Comparison of ENCODE assay signal across 10 mouse cellular contexts in the genomic region with DNA sequence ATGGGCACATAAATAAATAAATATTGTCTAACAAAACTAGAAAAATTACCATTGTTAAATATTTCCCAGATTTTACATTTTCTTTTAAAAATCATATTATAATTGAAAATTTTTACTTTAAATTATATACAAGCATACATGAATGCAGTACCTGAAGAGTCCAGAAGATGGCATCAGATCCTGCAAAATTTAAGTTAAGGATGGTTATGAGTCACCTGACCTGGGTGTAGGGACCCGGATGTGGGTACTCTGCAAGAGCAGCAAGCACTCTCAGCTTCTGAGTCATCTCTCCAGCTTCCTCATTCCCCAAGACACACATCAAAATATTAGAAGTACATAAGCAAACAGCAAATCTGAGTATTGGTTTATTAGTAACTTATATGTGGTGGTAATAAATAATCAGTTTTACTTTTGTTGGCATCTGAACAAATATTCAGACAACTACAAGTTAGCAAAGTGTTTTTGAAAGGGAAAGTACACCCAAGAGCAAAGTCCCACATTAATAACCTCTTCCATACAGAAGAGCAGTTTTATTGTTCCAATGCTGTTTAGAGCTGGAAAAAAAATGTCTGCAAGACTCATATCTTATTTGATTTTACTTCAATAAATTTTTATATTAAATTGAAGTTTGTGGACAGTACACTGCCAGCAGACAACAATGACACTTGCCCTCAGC. TPM values are rescaled to one million over a fixed set of nuclear protein-coding genes. Genes with fewer than 3 reads are reported as not detected.
A peak's percentile ranks its signal among the peaks of the same experiment; 100 is the strongest.
DNase-seq lines count a peak whose midpoint lies in the region; ATAC-seq and TF ChIP-seq lines count a peak whose summit lies in the region.
"Had no signal": no experiment of that assay in that cellular context is flagged by ENCODE, and none has a peak within 500 bp of the region (broad histone marks: within the 10 kb centered on the region; RNA-seq: fewer than 3 reads in every experiment).

No protein-coding gene starts in this region.

- TF ChIP-seq POLR2A in liver, adult 2 months (IDR thresholded peaks at IDR 0.05; ENCODE audit: extremely low read depth, insufficient read depth, low read length), result no peak

- H3K4me1 ChIP-seq in liver, adult 2 months (ENCODE audit: control insufficient read depth, insufficient read depth, low read length), result no peaks in the 10 kb centered on the region
- H3K4me1 ChIP-seq in liver, embryonic 12.5 days, result no peaks in the 10 kb centered on the region; the same call in 1 of the 2 replicates
- H3K4me1 ChIP-seq: embryonic facial prominence, embryonic 15.5 days; hindbrain, embryonic 10.5 days had no signal

- ATAC-seq in liver, embryonic 12.5 days, result no peak

- peak; percentile 15 for DNase-seq in adrenal gland, adult 2 months
- no peak for DNase-seq in adrenal gland, adult 8-10 months
- peak; percentile 45 for DNase-seq in liver, adult 2 months (ENCODE audit: extremely low read depth, low read depth, low spot score)
- DNase-seq in kidney, postnatal 36 days, result peak; percentile 31 to 51
- peak; percentile 9 to 15 for DNase-seq in thymus, postnatal 10 days (ENCODE audit: low spot score in 2 of 2)
- DNase-seq in layer of hippocampus, postnatal 10 days (ENCODE audit: low spot score in 2 of 2), result no peak
- DNase-seq in cerebellum, adult 9-10 months, result no peak

- H3K9ac ChIP-seq in liver, adult 2 months (ENCODE audit: low read depth, low read length), result no peak overlapping the region
- H3K9ac ChIP-seq in liver, embryonic 12.5 days, result no peak overlapping the region
- H3K9ac ChIP-seq: embryonic facial prominence, embryonic 15.5 days had no signal

- H3K36me3 ChIP-seq in liver, adult 2 months (ENCODE audit: control insufficient read depth, insufficient read depth, low read length), result no peaks in the 10 kb centered on the region
- H3K36me3 ChIP-seq in liver, embryonic 12.5 days, result no peaks in the 10 kb centered on the region
- H3K36me3 ChIP-seq: embryonic facial prominence, embryonic 15.5 days; hindbrain, embryonic 10.5 days had no signal

- H3K4me3 ChIP-seq in liver, adult 2 months (ENCODE audit: insufficient read depth, low read depth, low read length), result no peak overlapping the region
- H3K4me3 ChIP-seq in liver, embryonic 12.5 days, result no peak overlapping the region
- H3K4me3 ChIP-seq: embryonic facial prominence, embryonic 15.5 days; hindbrain, embryonic 10.5 days had no signal

- H3K79me2 ChIP-seq in liver, adult 2 months (ENCODE audit: control insufficient read depth, insufficient read depth, low read length), result no peaks in the 10 kb centered on the region

- peak; percentile 46 for TF ChIP-seq CTCF in liver, adult 2 months (IDR thresholded peaks at IDR 0.05; ENCODE audit: low read depth, low read length)

- no peak overlapping the region for H3K27ac ChIP-seq in liver, adult 2 months (replicated peaks; ENCODE audit: insufficient read depth, low read depth, low read length)
- no peak overlapping the region for H3K27ac ChIP-seq in liver, embryonic 12.5 days
- H3K27ac ChIP-seq: embryonic facial prominence, embryonic 15.5 days; hindbrain, embryonic 10.5 days had no signal

- 68% methylated on average over 1 of the region's 1 CpGs for WGBS in liver, adult 2 months
- 40% methylated on average over 1 of the region's 1 CpGs for WGBS in liver, embryonic 12.5 days (ENCODE audit: insufficient replicate concordance)

- H3K27me3 ChIP-seq in liver, adult 2 months (ENCODE audit: control insufficient read depth, insufficient read depth, low read length), result no peaks in the 10 kb centered on the region
- no peaks in the 10 kb centered on the region for H3K27me3 ChIP-seq in liver, embryonic 12.5 days (replicated peaks)
- H3K27me3 ChIP-seq: embryonic facial prominence, embryonic 15.5 days had no signal

- H3K4me2 ChIP-seq in liver, embryonic 12.5 days, result no peak overlapping the region
- H3K4me2 ChIP-seq: embryonic facial prominence, embryonic 15.5 days had no signal

- no peaks in the 10 kb centered on the region for H3K9me3 ChIP-seq in liver, embryonic 12.5 days (replicated peaks)
- H3K9me3 ChIP-seq: embryonic facial prominence, embryonic 15.5 days; hindbrain, embryonic 10.5 days had no signal

RNA-seq across cellular contexts. Expression of a gene that starts 51.6 kb away (rescaled TPM):
- total RNA-seq in adrenal gland, adult 2 months (2021), result 10 to 100 TPM in 1 of 2 experiments, 1 to 10 TPM in 1; 8.9 to 14.7 TPM
- 6.3 and 9.4 TPM in 2 replicates for polyA plus RNA-seq in adrenal gland, adult 2 months (2012; rRNA removed)
- 10 to 100 TPM in 3 of 4 experiments, 1 to 10 TPM in 1; 8.1 to 16.9 (median 14.4) TPM for total RNA-seq in adrenal gland, adult 8-10 months (2022)
- total RNA-seq in liver, adult 2 months (2014; rRNA removed), result 4.2 and 7.0 TPM in 2 replicates
- 1.7 and 2.1 TPM in 2 replicates for polyA plus RNA-seq in liver, adult 2 months (2012; rRNA removed)
- 3.6 and 3.8 TPM in 2 replicates for polyA plus RNA-seq in liver, embryonic 12.5 days (2016; fragmentation: Nextera tagmentation; extraction: Ambion mirVana)
- 1 to 10 TPM in 1 of 2 experiments, under 1 TPM in 1; 0.91 to 1.3 TPM for total RNA-seq in layer of hippocampus, postnatal 10 days (2021)

Comparison
In these comparisons a context has a peak if more than half of its experiments do, and no peak if none do; other contexts are left out.
1. DNase-seq: peak in adrenal gland, adult 2 months (single experiment), liver, adult 2 months (single experiment), kidney, postnatal 36 days (2 of 2) and thymus, postnatal 10 days (2 of 2); none in adrenal gland, adult 8-10 months (single experiment), layer of hippocampus, postnatal 10 days (0 of 2) and cerebellum, adult 9-10 months (single experiment).